Mouse (Mus musculus): ENCODE results near the gene Dlg2. TPM values are rescaled to one million over a fixed set of nuclear protein-coding genes. Genes with fewer than 3 reads are reported as not detected.

Dlg2 gene
- polyA plus RNA-seq, 1 experiment = 1.3 TPM

GRCm38 (mm10) chr7:91598549-91598948 lies 1122.1 kb downstream of the Dlg2 start:
- 46% methylated on average over 4 of the region's 4 CpGs for WGBS
- no peak for DNase-seq
- TF ChIP-seq CTCF (IDR thresholded peaks at IDR 0.05; ENCODE audit: insufficient read depth, low read length) = no peak
- TF ChIP-seq POLR2A (IDR thresholded peaks at IDR 0.05; ENCODE audit: borderline replicate concordance, extremely low read depth, low read depth, low read length) = no peak
- Histone ChIP-seq H3K4me3 (replicated peaks; ENCODE audit: extremely low read depth, low read depth, low read length) (no peak overlapping the region), H3K4me1 (ENCODE audit: control insufficient read depth, insufficient read depth, low read length) (no peaks in the 10 kb centered on the region)

GRCm38 (mm10) chr7:91601307-91601706 lies 1124.8 kb downstream of the Dlg2 start:
- no peak overlapping the region for H3K4me3 ChIP-seq (replicated peaks; ENCODE audit: extremely low read depth, low read depth, low read length)
- TF ChIP-seq CTCF (IDR thresholded peaks at IDR 0.05; ENCODE audit: insufficient read depth, low read length) (no peak), POLR2A (IDR thresholded peaks at IDR 0.05; ENCODE audit: borderline replicate concordance, extremely low read depth, low read depth, low read length) (no peak)
- no peaks in the 10 kb centered on the region for H3K4me1 ChIP-seq (ENCODE audit: control insufficient read depth, insufficient read depth, low read length)
- DNase-seq = no peak

GRCm38 (mm10) chr7:91603561-91603960 lies 1127.1 kb downstream of the Dlg2 start:
- WGBS = 59% methylated on average over 4 of the region's 4 CpGs
- Histone ChIP-seq H3K4me1 (ENCODE audit: control insufficient read depth, insufficient read depth, low read length) (no peaks in the 10 kb centered on the region), H3K4me3 (replicated peaks; ENCODE audit: extremely low read depth, low read depth, low read length) (no peak overlapping the region)
- no peak for TF ChIP-seq CTCF (IDR thresholded peaks at IDR 0.05; ENCODE audit: insufficient read depth, low read length)
- TF ChIP-seq POLR2A (IDR thresholded peaks at IDR 0.05; ENCODE audit: borderline replicate concordance, extremely low read depth, low read depth, low read length) = no peak
- DNase-seq = no peak

DNA sequence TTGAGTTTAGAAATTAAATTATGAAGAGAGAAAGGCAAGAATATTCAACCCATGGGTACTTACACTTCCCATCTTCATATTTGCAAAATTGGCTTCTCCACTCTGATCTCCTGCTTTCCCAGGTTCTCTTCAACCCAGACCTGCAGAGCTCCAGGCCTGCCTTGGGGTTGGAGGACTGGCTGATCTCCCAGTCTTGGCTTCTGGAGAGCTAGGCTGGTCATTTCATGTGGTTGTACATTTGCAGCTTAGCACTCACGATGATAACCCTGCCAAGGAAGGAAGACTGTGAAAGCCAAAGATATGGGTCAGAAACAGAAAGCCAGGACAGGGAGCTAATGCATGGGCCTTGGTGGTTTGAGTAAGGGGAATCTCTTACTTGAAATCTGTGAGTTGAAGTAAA lies 1176.6 kb downstream of the Dlg2 start:
- H3K4me1 ChIP-seq (ENCODE audit: control insufficient read depth, insufficient read depth, low read length) = no peaks in the 10 kb centered on the region
- TF ChIP-seq POLR2A (IDR thresholded peaks at IDR 0.05; ENCODE audit: borderline replicate concordance, extremely low read depth, low read depth, low read length) (no peak), CTCF (IDR thresholded peaks at IDR 0.05; ENCODE audit: insufficient read depth, low read length) (no peak)
- H3K4me3 ChIP-seq (replicated peaks; ENCODE audit: extremely low read depth, low read depth, low read length) = no peak overlapping the region
- no peak for DNase-seq
- 62% methylated on average over 1 of the region's 1 CpGs for WGBS

DNA sequence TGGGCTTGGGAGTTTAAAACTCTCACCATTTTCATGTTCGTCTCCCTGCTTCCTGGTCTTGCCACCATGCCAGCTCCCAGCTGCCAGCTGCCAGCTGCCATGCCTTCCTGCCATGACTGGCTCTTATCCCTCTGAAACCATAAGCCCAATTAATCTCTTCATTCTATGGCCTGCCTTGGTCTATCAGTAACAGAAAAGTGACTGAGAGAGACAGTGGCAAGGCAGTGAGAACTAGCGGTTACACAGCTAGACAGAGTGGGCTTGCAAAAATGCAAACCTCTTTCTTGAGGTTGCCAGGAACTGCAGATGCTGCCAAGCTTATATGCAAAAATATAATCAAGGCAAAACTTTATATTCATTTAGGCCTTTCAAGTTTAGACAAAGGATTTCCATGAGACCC lies 1183.0 kb downstream of the Dlg2 start:
- 55% methylated on average over 2 of the region's 2 CpGs for WGBS
- Histone ChIP-seq H3K4me3 (replicated peaks; ENCODE audit: extremely low read depth, low read depth, low read length) (no peak overlapping the region), H3K4me1 (ENCODE audit: control insufficient read depth, insufficient read depth, low read length) (no peaks in the 10 kb centered on the region)
- DNase-seq = no peak
- no peak for TF ChIP-seq CTCF (IDR thresholded peaks at IDR 0.05; ENCODE audit: insufficient read depth, low read length)
- no peak for TF ChIP-seq POLR2A (IDR thresholded peaks at IDR 0.05; ENCODE audit: borderline replicate concordance, extremely low read depth, low read depth, low read length)

DNA sequence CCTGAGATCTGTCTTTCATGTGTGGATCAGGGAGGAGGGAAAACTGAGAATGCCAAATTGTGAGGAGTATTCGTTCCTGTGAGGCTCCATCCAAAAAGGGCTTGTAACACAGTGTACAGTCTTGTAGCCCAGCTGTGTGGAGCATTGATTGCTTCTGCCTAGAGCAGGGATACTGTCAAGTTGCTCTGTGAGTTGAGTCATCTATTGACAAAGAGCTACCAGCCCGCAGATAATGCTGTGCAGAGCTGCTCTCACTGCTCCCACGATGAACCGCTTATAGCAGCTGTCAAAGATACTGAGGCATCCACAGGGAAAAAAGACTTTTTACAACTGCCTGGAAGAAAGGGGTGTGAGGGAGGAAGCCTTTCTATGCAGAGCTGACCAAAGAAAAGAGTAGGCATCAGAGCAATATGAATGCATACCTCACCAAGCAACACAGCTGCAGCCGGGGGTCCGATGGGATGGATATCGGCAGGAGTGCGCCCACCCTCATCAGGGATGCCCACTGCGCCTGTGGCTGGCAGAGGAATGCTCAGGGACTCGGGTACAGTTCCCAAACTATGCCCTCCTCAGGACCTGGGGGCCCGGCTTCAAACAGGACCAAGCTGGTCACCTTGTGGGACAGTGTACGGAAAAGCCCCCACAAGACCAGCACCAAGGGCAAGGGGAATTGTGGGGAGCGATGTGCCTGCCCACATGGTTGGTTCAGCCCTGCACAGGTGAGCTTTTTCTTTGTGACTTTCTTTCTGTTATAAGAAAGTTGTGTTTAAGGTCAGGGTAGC lies 1196.0 kb downstream of the Dlg2 start:
- H3K4me1 ChIP-seq (ENCODE audit: control insufficient read depth, insufficient read depth, low read length) = no peaks in the 10 kb centered on the region
- DNase-seq = no peak
- H3K4me3 ChIP-seq (replicated peaks; ENCODE audit: extremely low read depth, low read depth, low read length) = no peak overlapping the region
- TF ChIP-seq POLR2A (IDR thresholded peaks at IDR 0.05; ENCODE audit: borderline replicate concordance, extremely low read depth, low read depth, low read length) (no peak), CTCF (IDR thresholded peaks at IDR 0.05; ENCODE audit: insufficient read depth, low read length) (no peak)
- 72% methylated on average over 13 of the region's 13 CpGs for WGBS

DNA sequence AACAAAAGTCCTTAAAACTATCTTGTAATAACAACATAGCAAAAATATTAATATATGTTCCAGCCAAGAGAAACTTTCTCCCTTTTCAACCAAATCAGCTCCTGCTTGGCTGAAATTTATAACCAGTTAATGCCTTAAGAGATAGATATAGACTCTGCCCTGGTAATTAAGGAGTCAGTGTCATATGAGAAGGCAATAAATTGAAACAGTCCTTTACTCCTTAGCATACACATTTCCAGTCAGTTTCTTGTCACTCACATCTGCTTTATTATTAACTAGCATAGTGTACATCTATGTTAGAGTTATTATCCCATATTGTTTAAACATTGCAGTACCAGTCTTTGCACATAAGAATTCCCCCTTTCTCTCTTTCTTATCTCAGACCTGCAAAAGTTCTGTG lies 1197.9 kb downstream of the Dlg2 start:
- H3K4me1 ChIP-seq (ENCODE audit: control insufficient read depth, insufficient read depth, low read length) = no peaks in the 10 kb centered on the region
- no peak for DNase-seq
- TF ChIP-seq CTCF (IDR thresholded peaks at IDR 0.05; ENCODE audit: insufficient read depth, low read length) = no peak
- no peak for TF ChIP-seq POLR2A (IDR thresholded peaks at IDR 0.05; ENCODE audit: borderline replicate concordance, extremely low read depth, low read depth, low read length)
- no peak overlapping the region for H3K4me3 ChIP-seq (replicated peaks; ENCODE audit: extremely low read depth, low read depth, low read length)

GRCm38 (mm10) chr7:91677934-91678333 lies 1201.5 kb downstream of the Dlg2 start:
- TF ChIP-seq CTCF (IDR thresholded peaks at IDR 0.05; ENCODE audit: insufficient read depth, low read length) (no peak), POLR2A (IDR thresholded peaks at IDR 0.05; ENCODE audit: borderline replicate concordance, extremely low read depth, low read depth, low read length) (no peak)
- DNase-seq = no peak
- 65% methylated on average over 2 of the region's 2 CpGs for WGBS
- H3K4me3 ChIP-seq (replicated peaks; ENCODE audit: extremely low read depth, low read depth, low read length) = no peak overlapping the region
- H3K4me1 ChIP-seq (ENCODE audit: control insufficient read depth, insufficient read depth, low read length) = no peaks in the 10 kb centered on the region

- no peaks in the 10 kb centered on the region for H3K4me1 ChIP-seq (ENCODE audit: control insufficient read depth, insufficient read depth, low read length)
- H3K4me3 ChIP-seq (replicated peaks; ENCODE audit: extremely low read depth, low read depth, low read length) = no peak overlapping the region
- no peak for TF ChIP-seq CTCF (IDR thresholded peaks at IDR 0.05; ENCODE audit: insufficient read depth, low read length)
- TF ChIP-seq POLR2A (IDR thresholded peaks at IDR 0.05; ENCODE audit: borderline replicate concordance, extremely low read depth, low read depth, low read length) = no peak
- DNase-seq = no peak
Observed at GRCm38 (mm10) chr7:91687930-91688329, 1211.5 kb downstream of the Dlg2 start.

DNA sequence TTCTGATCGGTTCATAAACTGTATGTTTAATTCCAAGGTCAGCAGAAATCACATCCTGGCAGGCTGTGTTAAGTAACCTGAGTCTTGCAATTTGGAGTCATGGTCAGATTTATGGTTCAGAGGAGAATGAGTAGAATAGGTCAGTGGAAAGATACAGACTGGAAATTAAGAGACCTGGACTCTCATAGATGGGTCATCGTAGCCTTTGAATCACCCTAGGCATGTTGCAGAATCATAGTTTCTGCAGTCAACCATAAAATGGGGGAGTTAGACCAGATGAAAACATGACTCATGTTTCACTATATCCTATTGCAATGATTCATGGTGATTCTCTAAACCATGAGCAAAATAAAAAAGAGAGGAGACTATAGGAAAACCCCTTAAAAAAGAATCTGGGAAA lies 1213.4 kb downstream of the Dlg2 start:
- no peak for TF ChIP-seq CTCF (IDR thresholded peaks at IDR 0.05; ENCODE audit: insufficient read depth, low read length)
- no peak for TF ChIP-seq POLR2A (IDR thresholded peaks at IDR 0.05; ENCODE audit: borderline replicate concordance, extremely low read depth, low read depth, low read length)
- H3K4me1 ChIP-seq (ENCODE audit: control insufficient read depth, insufficient read depth, low read length) = no peaks in the 10 kb centered on the region
- DNase-seq = no peak
- WGBS = 56% methylated on average over 2 of the region's 2 CpGs
- no peak overlapping the region for H3K4me3 ChIP-seq (replicated peaks; ENCODE audit: extremely low read depth, low read depth, low read length)
